Mouse (Mus musculus) monocyte, adult 2 months (primary cell): ENCODE data around the gene Pde1a.

Source experiments
- DNase-seq, 2 experiments: peaks; one replicate each; pipeline ENCODE4 v3.0.0; 2022; ENCODE audit warnings: low spot score in 2 of 2, low read depth in 1 of 2

Pde1a gene

GRCm38 (mm10) chr2:80046751-80047513, 82.3 kb downstream of the Pde1a start:
- DNase-seq, result no peak

- DNase-seq, result no peak
These were observed 90.4 kb downstream of the Pde1a start for GRCm38 (mm10) chr2:80038642-80039445.

GRCm38 (mm10) chr2:80037971-80038370, 91.3 kb downstream of the Pde1a start:
- no peak for DNase-seq

- no peak for DNase-seq
These were observed 100.2 kb downstream of the Pde1a start for GRCm38 (mm10) chr2:80029051-80029450.

GRCm38 (mm10) chr2:80026053-80026452, 103.2 kb downstream of the Pde1a start:
- DNase-seq, result no peak

GRCm38 (mm10) chr2:80025597-80025996, 103.7 kb downstream of the Pde1a start:
- DNase-seq, result no peak

GRCm38 (mm10) chr2:80025038-80025437, 104.2 kb downstream of the Pde1a start:
- peak in 1 of 2 experiments; percentile 13 for DNase-seq

- DNase-seq, result no peak
These were observed 115.1 kb downstream of the Pde1a start for GRCm38 (mm10) chr2:80014161-80014560.

- no peak for DNase-seq
These were observed 116.2 kb downstream of the Pde1a start for GRCm38 (mm10) chr2:80013060-80013459.

- no peak for DNase-seq
These were observed 130.1 kb downstream of the Pde1a start for GRCm38 (mm10) chr2:79999168-79999567.

- DNase-seq, result no peak
These were observed 130.8 kb downstream of the Pde1a start for GRCm38 (mm10) chr2:79998460-79998859.

GRCm38 (mm10) chr2:79991642-79992041, 137.6 kb downstream of the Pde1a start:
- no peak for DNase-seq

GRCm38 (mm10) chr2:79983778-79984177, 145.5 kb downstream of the Pde1a start:
- no peak for DNase-seq

- no peak for DNase-seq
These were observed 146.0 kb downstream of the Pde1a start for GRCm38 (mm10) chr2:79983222-79983632.

- DNase-seq, result no peak
These were observed 147.5 kb downstream of the Pde1a start for GRCm38 (mm10) chr2:79981781-79982180.

GRCm38 (mm10) chr2:79978992-79979391, 150.3 kb downstream of the Pde1a start:
- DNase-seq, result no peak

- no peak for DNase-seq
These were observed 152.0 kb downstream of the Pde1a start for GRCm38 (mm10) chr2:79977259-79977658.

- DNase-seq, result no peak
These were observed 153.3 kb downstream of the Pde1a start for GRCm38 (mm10) chr2:79975947-79976346.

- DNase-seq, result no peak
These were observed 157.0 kb downstream of the Pde1a start for GRCm38 (mm10) chr2:79972271-79972670.

- DNase-seq, result no peak
These were observed 159.7 kb downstream of the Pde1a start for GRCm38 (mm10) chr2:79969594-79969993.

- DNase-seq, result no peak
These were observed 162.4 kb downstream of the Pde1a start for GRCm38 (mm10) chr2:79966681-79967506.
